Mouse (Mus musculus) lung, adult 2 months (tissue): ENCODE measurements around the gene Mrpl19.

Experiments used
- CTCF ChIP-seq: fragments of 200-500 bp; IDR thresholded peaks from 2 replicates; pipeline ENCODE4 v1.5.1; 2011; ENCODE audit warnings: mild to moderate bottlenecking, low read length, control low read depth; ENCODE audit not compliant: insufficient read depth
- POLR2A ChIP-seq: fragments of 200-500 bp; IDR thresholded peaks from 2 replicates; pipeline ENCODE4 v1.6.1; 2011; ENCODE audit warnings: low read depth, mild to moderate bottlenecking, control low read depth, low read length, borderline replicate concordance; ENCODE audit errors: extremely low read depth

- TF ChIP-seq CTCF (no peak), POLR2A (no peak)
Measured at GRCm38 (mm10) chr6:81956399-81956798, 9.4 kb downstream of the Mrpl19 start.
